Comparison of ENCODE assay signal across 11 mouse cellular contexts in the genomic region with DNA sequence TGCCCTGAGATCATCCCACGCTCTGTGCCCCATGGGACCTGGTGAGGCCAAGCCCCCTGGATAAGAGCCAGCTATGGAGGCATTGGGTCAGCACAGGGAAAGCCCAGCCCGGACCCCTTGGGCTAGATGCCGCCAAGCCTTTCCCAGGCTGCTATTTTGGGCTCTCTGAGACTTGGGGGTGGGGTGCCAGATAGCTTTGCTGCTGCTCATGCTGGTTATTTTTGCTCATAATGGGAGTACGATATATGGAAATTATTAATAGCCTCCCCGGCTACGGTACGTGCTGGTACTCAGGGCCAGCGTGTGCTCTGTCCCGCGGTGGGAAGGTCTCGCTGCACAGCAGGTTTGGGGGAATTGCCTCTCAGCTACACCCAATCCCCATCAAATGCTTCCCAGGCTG. TPM values are rescaled to one million over a fixed set of nuclear protein-coding genes. Genes with fewer than 3 reads are reported as not detected.
DNase-seq lines count a peak whose midpoint lies in the region; ATAC-seq and TF ChIP-seq lines count a peak whose summit lies in the region.
"Had no signal": no experiment of that assay in that cellular context is flagged by ENCODE, and none has a peak within 500 bp of the region (broad histone marks: within the 10 kb centered on the region; RNA-seq: fewer than 3 reads in every experiment).

No protein-coding gene starts in this region.

- ATAC-seq in neural tube, embryonic 12.5 days (ENCODE audit: low FRiP score, low read depth), result no peak
- peak; percentile 87 for ATAC-seq in heart, embryonic 14.5 days (ENCODE audit: insufficient number of reproducible peaks, insufficient read depth, low FRiP score, low read depth)

- H3K9ac ChIP-seq in neural tube, embryonic 12.5 days, result no peak overlapping the region
- peak overlapping the region; percentile 66 for H3K9ac ChIP-seq in heart, embryonic 14.5 days (ENCODE audit: low read length)
- H3K9ac ChIP-seq: limb, embryonic 13.5 days had no signal

- WGBS in neural tube, embryonic 12.5 days, result 84% methylated on average over 11 of the region's 11 CpGs
- WGBS in heart, embryonic 14.5 days, result 18% methylated on average over 11 of the region's 11 CpGs
- WGBS in olfactory bulb, adult 2 months, result 48% methylated on average over 11 of the region's 11 CpGs

- no peaks in the 10 kb centered on the region for H3K9me3 ChIP-seq in neural tube, embryonic 12.5 days
- H3K9me3 ChIP-seq in heart, embryonic 14.5 days (ENCODE audit: control insufficient read depth, low read length), result no peaks in the 10 kb centered on the region
- H3K9me3 ChIP-seq: limb, embryonic 13.5 days had no signal

- intact Hi-C loops in gastrocnemius, adult 2 months (cut with DNase I), result loop anchor here (5.0 to 10.0 kb wide), 3 partner anchors 127 to 197 kb away; partner anchors contain the start of gene Tmem203
- intact Hi-C loops in left cerebral cortex, adult 2 months (cut with DNase I), result no loop called here

- H3K36me3 ChIP-seq in neural tube, embryonic 12.5 days, result no peaks in the 10 kb centered on the region
- no peaks in the 10 kb centered on the region for H3K36me3 ChIP-seq in heart, embryonic 14.5 days (ENCODE audit: control insufficient read depth, insufficient read depth, low read length)
- H3K36me3 ChIP-seq: limb, embryonic 13.5 days had no signal

- H3K4me3 ChIP-seq in gastrocnemius, adult 2 months, result peak overlapping the region; percentile 39
- H3K4me3 ChIP-seq in neural tube, embryonic 12.5 days, result no peak overlapping the region
- no peak overlapping the region for H3K4me3 ChIP-seq in heart, embryonic 14.5 days (ENCODE audit: control insufficient read depth in 1 of 2, insufficient read depth in 1 of 2, low read depth in 1 of 2, low read length in 2 of 2)
- no peak overlapping the region for H3K4me3 ChIP-seq in olfactory bulb, adult 2 months (ENCODE audit: insufficient read depth, low read depth, low read length)
- H3K4me3 ChIP-seq in left cerebral cortex, adult 2 months, result no peak overlapping the region
- H3K4me3 ChIP-seq: limb, embryonic 13.5 days had no signal

- peak overlapping the region; percentile 75 for H3K27ac ChIP-seq in gastrocnemius, adult 2 months
- H3K27ac ChIP-seq in neural tube, embryonic 12.5 days, result 0 out of 2 replicates have a peak overlapping the region, but pooled peaks have one; percentile 69
- peak overlapping the region; percentile 93 to 98 for H3K27ac ChIP-seq in heart, embryonic 14.5 days (replicated peaks in 1 of 2; ENCODE audit: control insufficient read depth in 1 of 2, insufficient read depth in 1 of 2, low read depth in 2 of 2, low read length in 2 of 2)
- H3K27ac ChIP-seq in olfactory bulb, adult 2 months (ENCODE audit: insufficient read depth, low read depth, low read length), result 0 out of 2 replicates have a peak overlapping the region, but pooled peaks have one; percentile 15
- no peak overlapping the region for H3K27ac ChIP-seq in left cerebral cortex, adult 2 months
- H3K27ac ChIP-seq: limb, embryonic 13.5 days had no signal

- no peaks in the 10 kb centered on the region for H3K27me3 ChIP-seq in neural tube, embryonic 12.5 days (replicated peaks)
- no peaks in the 10 kb centered on the region for H3K27me3 ChIP-seq in heart, embryonic 14.5 days (ENCODE audit: control insufficient read depth, insufficient read depth, low read length)
- H3K27me3 ChIP-seq: limb, embryonic 13.5 days had no signal

- no peak for TF ChIP-seq POLR2A in olfactory bulb, adult 2 months (IDR thresholded peaks at IDR 0.05; ENCODE audit: insufficient read depth, low read depth, low read length)

- TF ChIP-seq CTCF in gastrocnemius, adult 2 months (IDR thresholded peaks at IDR 0.05), result no peak
- no peak for TF ChIP-seq CTCF in olfactory bulb, adult 2 months (IDR thresholded peaks at IDR 0.05; ENCODE audit: insufficient read depth, low read depth, low read length)
- no peak for TF ChIP-seq CTCF in left cerebral cortex, adult 2 months (IDR thresholded peaks at IDR 0.05)

- H3K4me2 ChIP-seq in neural tube, embryonic 12.5 days (replicated peaks), result no peak overlapping the region
- peak overlapping the region; percentile 46 for H3K4me2 ChIP-seq in heart, embryonic 14.5 days (ENCODE audit: low read length)
- H3K4me2 ChIP-seq: limb, embryonic 13.5 days had no signal

- peaks cover 47% of the 10 kb centered on the region for H3K4me1 ChIP-seq in neural tube, embryonic 12.5 days
- H3K4me1 ChIP-seq in heart, embryonic 14.5 days (ENCODE audit: control insufficient read depth in 2 of 2, insufficient read depth in 2 of 2, low read length in 2 of 2), result peaks cover 30 to 35% of the 10 kb centered on the region in 2 experiments
- peaks cover 11% of the 10 kb centered on the region for H3K4me1 ChIP-seq in olfactory bulb, adult 2 months (ENCODE audit: control insufficient read depth, insufficient read depth, low read length)

- peak; percentile 71 for DNase-seq in gastrocnemius, adult 2 months
- DNase-seq in gastrocnemius, postnatal 4 days (ENCODE audit: low spot score in 2 of 2), result no peak
- no peak for DNase-seq in neural tube, embryonic 10.5 days (ENCODE audit: extremely low spot score, low spot score)
- no peak for DNase-seq in urinary bladder, postnatal 10 days (ENCODE audit: low spot score)
- no peak for DNase-seq in left cerebral cortex, adult 2 months (ENCODE audit: extremely low spot score in 1 of 2, low spot score in 2 of 2)
- DNase-seq: cerebellum, adult 9-10 months; kidney, postnatal 14 days had no signal

RNA-seq across cellular contexts. Expression of gene Noxa1, which starts 33.1 kb away (rescaled TPM):
- total RNA-seq in gastrocnemius, adult 2 months (2021), result not detected
- not detected for total RNA-seq in gastrocnemius, postnatal 4 days (2021)
- not detected in 2 replicates for polyA plus RNA-seq in neural tube, embryonic 12.5 days (2016; fragmentation: Nextera tagmentation; extraction: Ambion mirVana)
- polyA plus RNA-seq in heart, embryonic 14.5 days (2014; fragmentation: Nextera tagmentation; extraction: Ambion mirVana), result not detected in 2 replicates
- not detected in 2 replicates for polyA plus RNA-seq in olfactory bulb, adult 2 months (2012; ENCODE audit: insufficient read depth, insufficient read length, low replicate concordance, missing spikeins)
- not detected for total RNA-seq in left cerebral cortex, adult 2 months (2021)

RNA-seq across cellular contexts. Expression of gene Entpd8, which starts 48.0 kb away (rescaled TPM):
- not detected for total RNA-seq in gastrocnemius, adult 2 months (2021)
- not detected for total RNA-seq in gastrocnemius, postnatal 4 days (2021)
- not detected in 2 replicates for polyA plus RNA-seq in neural tube, embryonic 12.5 days (2016; fragmentation: Nextera tagmentation; extraction: Ambion mirVana)
- not detected in 2 replicates for polyA plus RNA-seq in heart, embryonic 14.5 days (2014; fragmentation: Nextera tagmentation; extraction: Ambion mirVana)
- polyA plus RNA-seq in olfactory bulb, adult 2 months (2012; ENCODE audit: insufficient read depth, insufficient read length, low replicate concordance, missing spikeins), result not detected in 2 replicates
- not detected for total RNA-seq in left cerebral cortex, adult 2 months (2021)
- polyA plus RNA-seq: limb, embryonic 13.5 days had no signal

RNA-seq across cellular contexts. Expression of gene Nrarp, which starts 52.5 kb away (rescaled TPM):
- total RNA-seq in gastrocnemius, adult 2 months (2021), result 1 to 10 TPM; 4.0 to 5.2 TPM
- 10 to 100 TPM; 20.8 to 22.5 TPM for total RNA-seq in gastrocnemius, postnatal 4 days (2021)
- polyA plus RNA-seq in neural tube, embryonic 12.5 days (2016; fragmentation: Nextera tagmentation; extraction: Ambion mirVana), result 96.8 and 97.4 TPM in 2 replicates
- 11.9 and 13.9 TPM in 2 replicates for polyA plus RNA-seq in heart, embryonic 14.5 days (2014; fragmentation: Nextera tagmentation; extraction: Ambion mirVana)
- not detected in 2 replicates for polyA plus RNA-seq in olfactory bulb, adult 2 months (2012; ENCODE audit: insufficient read depth, insufficient read length, low replicate concordance, missing spikeins)
- 10 to 100 TPM; 20.2 to 21.7 TPM for total RNA-seq in left cerebral cortex, adult 2 months (2021)
